Comparison of ENCODE assay signal across 25 mouse cellular contexts in genomic region chr6:83838046-83838445, GRCm38 (mm10).
"Had no signal": no experiment of that assay in that cellular context is flagged by ENCODE, and none has a peak within 500 bp of the region (broad histone marks: within the 10 kb centered on the region; RNA-seq: fewer than 3 reads in every experiment).

No protein-coding gene starts in this region.

- H3K9ac ChIP-seq: heart, embryonic 12.5 days; hindbrain, embryonic 13.5 days; hindbrain, embryonic 15.5 days; kidney, embryonic 15.5 days; limb, embryonic 12.5 days; liver, embryonic 13.5 days; liver, embryonic 15.5 days had no signal

- H3K9me3 ChIP-seq: heart, embryonic 10.5 days; heart, embryonic 12.5 days; hindbrain, embryonic 13.5 days; hindbrain, embryonic 15.5 days; limb, embryonic 10.5 days; limb, embryonic 12.5 days; liver, embryonic 13.5 days; liver, embryonic 15.5 days had no signal

- H3K4me1 ChIP-seq: heart, embryonic 12.5 days; hindbrain, embryonic 13.5 days; hindbrain, embryonic 15.5 days; kidney, embryonic 15.5 days; limb, embryonic 12.5 days; liver, embryonic 13.5 days; liver, embryonic 15.5 days had no signal

- H3K27me3 ChIP-seq: heart, embryonic 12.5 days; hindbrain, embryonic 13.5 days; hindbrain, embryonic 15.5 days; kidney, embryonic 15.5 days; limb, embryonic 12.5 days; liver, embryonic 13.5 days; liver, embryonic 15.5 days had no signal

- H3K36me3 ChIP-seq: heart, embryonic 10.5 days; heart, embryonic 12.5 days; hindbrain, embryonic 13.5 days; hindbrain, embryonic 15.5 days; kidney, embryonic 15.5 days; limb, embryonic 10.5 days; limb, embryonic 12.5 days; liver, embryonic 13.5 days; liver, embryonic 15.5 days had no signal

- H3K4me3 ChIP-seq: heart, embryonic 10.5 days; heart, embryonic 12.5 days; hindbrain, embryonic 13.5 days; hindbrain, embryonic 15.5 days; kidney, embryonic 15.5 days; left cerebral cortex, adult 2 months; limb, embryonic 10.5 days; limb, embryonic 12.5 days; liver, embryonic 13.5 days; liver, embryonic 15.5 days had no signal

- H3K4me2 ChIP-seq: heart, embryonic 12.5 days; hindbrain, embryonic 13.5 days; hindbrain, embryonic 15.5 days; kidney, embryonic 15.5 days; limb, embryonic 12.5 days; liver, embryonic 11.5 days; liver, embryonic 13.5 days; liver, embryonic 15.5 days had no signal

- ATAC-seq: hindbrain, postnatal 0 days; intestine, embryonic 16.5 days had no signal

- H3K27ac ChIP-seq: heart, embryonic 10.5 days; hindbrain, embryonic 13.5 days; hindbrain, embryonic 15.5 days; hindbrain, postnatal 0 days; kidney, embryonic 15.5 days; kidney, postnatal 0 days; left cerebral cortex, adult 2 months; limb, embryonic 10.5 days; limb, embryonic 12.5 days; liver, embryonic 13.5 days; liver, embryonic 15.5 days had no signal

- DNase-seq: gastrocnemius, postnatal 14 days; gastrocnemius, postnatal 36 days; heart, adult 18-20 months; heart, postnatal 10 days; heart, postnatal 36 days; kidney, adult 11 months; kidney, adult 2 months; kidney, adult 9 months; kidney, postnatal 14 days; kidney, postnatal 36 days; liver; liver, embryonic 13.5 days had no signal
